Mouse (Mus musculus) spleen, embryonic (tissue): ENCODE measurements at regions not wholly inside any gene's neighbourhood (a gene's known extent, or its start where the extent isn't known, plus 50 kb on each side); places are given as distances from the start of the nearest gene placed in this dataset.

Source experiments
- CTCF ChIA-PET: fragments of 350-600 bp; sonication (Branson Sonifier 250); formaldehyde crosslinking; loops from one replicate; lab custom pipeline; 2022; lab: Charles Lee

DNA sequence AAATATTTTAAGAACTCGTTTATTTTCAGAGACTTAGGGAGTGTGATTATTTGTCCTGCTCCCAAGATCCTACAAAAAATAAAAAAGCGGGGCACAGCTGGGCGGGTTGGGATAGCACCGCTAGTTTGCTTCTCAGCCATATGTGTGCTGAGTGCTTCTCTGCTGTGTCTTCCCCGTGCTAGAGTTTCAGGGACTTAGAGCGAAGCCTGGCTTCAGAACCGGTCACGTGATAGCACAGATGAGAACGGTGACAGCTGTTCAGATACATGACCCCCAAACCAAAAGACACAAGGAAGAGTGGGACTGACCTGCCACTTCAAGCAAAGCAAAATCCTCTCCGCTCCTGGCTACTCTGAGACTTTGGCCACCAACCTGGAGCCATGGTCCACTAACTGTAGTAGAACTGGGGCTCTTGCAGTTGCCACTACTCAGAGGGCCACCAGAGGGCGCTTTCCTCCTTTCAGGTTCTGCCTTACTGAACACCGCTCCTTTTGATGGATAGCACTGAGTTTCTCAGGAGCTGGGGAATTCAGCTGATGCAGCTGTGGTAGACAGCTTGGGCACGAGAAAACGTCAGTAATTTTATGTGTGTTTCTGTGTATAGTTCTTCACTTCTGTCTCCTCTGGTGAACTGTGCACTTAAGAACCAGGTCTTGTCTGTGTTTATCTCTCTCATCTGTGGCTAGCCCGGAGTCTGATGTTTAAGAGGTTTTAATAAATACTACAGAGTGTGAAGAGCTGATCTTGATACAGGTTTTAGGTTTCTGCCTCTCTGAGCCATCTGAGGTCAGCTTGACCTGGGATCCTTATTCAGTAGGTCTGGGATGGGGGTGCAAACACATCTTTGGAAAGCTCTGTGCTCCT, 99.4 kb upstream of the Pgrmc2 start:
- CTCF ChIA-PET = no interaction called here

DNA sequence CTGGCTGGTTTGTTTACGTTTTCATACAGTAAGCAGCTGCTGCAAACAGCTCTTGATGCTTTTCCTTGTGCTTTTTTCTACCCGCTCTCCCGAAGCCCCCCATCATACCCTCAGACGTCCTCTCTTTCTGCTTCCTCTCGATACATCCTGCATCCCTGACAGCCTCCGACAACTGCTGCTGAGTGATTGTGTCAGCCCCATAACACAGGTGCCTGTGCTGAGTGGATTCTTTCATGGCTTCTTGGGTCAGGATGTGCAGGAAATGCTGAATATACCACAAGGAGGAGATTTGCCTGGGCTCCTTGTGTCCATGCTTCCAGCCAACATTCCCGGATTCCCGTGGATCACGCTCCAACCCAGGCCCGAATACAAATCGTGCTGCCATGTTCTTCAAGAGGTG, 98.6 kb upstream of the Pgrmc2 start:
- CTCF ChIA-PET = no interaction called here

DNA sequence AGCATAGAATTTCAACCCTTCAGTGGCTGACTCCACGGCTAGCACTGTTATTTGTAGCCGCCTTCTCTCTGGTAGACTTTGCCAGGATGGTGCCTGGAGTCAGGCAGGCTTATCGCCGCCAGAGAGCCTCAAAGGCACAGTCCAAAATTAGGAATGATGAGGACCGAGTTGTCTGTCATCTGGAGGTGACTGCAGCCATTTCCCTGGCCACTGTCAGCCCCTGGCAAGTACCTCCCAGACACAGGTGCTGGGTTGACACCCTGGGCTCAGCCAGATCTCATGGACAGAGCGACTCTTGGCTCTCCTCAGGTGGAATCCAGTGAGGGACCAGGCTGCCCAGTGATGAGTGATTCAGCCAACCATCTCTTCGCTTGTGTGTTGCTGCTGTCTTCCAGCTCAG, 98.1 kb upstream of the Pgrmc2 start:
- CTCF ChIA-PET = no interaction called here

DNA sequence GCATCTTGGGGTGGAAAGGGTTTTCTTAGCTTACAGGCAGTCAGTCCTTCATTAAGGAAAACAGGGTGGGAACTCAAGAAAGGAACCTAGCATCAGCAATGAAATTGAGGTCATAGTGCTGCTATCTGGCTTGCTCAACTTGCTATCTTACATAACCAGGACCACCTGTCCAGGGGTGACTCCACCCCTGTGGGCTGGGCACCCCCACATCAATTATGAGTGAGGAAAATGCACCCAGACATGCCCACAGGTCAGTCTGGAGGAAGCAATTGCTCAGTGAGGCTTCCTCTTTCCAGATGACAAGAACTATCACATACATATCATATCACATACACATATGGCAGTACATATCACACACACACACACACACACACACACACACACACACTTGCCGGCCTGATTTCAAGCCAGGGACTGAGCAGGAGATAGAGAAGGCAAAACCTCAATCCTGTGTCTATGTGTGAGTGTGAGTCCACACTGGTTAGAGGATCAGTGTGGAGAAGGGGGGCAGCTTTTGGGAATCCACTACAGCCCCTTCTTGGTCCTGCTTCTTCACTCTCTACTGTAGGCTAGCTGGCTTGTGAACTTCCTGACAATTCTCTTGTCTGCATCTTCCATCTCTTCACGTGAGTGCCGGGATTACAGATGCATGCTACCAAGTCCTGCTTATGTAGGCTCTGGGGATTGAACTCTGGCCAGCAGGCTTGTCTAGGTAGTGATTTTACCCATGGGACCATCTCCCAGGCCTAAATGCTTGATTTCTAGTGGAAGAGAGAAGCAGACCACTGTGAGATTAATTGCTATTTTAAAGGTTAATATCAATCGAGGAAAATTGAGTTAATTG, 96.4 kb upstream of the Pgrmc2 start:
- CTCF ChIA-PET = no interaction called here

DNA sequence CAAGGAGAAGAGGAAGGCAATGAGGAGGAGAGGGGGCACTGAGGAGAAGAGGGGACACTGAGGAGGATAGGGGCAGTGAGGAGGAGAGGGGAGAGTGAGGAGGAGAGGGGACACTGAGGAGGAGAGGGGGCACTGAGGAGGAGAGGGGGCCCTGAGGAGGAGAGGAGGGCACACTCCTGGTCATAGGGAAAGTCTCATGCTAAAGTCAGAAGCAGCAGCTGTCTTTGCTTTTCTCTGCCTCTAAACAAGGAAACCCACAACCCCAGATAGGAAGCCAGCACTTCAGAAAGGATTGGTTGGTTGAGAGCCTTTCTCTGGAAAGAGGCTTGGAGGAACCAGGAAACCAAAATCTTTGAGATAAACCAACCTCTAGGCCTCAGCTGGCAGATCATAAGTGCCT, 94.3 kb upstream of the Pgrmc2 start:
- CTCF ChIA-PET = no interaction called here

- CTCF ChIA-PET = no interaction called here
These were observed 92.5 kb upstream of the Pgrmc2 start for GRCm38 (mm10) chr3:41175356-41175755.

GRCm38 (mm10) chr3:41173561-41173960, 90.7 kb upstream of the Pgrmc2 start:
- CTCF ChIA-PET = no interaction called here

DNA sequence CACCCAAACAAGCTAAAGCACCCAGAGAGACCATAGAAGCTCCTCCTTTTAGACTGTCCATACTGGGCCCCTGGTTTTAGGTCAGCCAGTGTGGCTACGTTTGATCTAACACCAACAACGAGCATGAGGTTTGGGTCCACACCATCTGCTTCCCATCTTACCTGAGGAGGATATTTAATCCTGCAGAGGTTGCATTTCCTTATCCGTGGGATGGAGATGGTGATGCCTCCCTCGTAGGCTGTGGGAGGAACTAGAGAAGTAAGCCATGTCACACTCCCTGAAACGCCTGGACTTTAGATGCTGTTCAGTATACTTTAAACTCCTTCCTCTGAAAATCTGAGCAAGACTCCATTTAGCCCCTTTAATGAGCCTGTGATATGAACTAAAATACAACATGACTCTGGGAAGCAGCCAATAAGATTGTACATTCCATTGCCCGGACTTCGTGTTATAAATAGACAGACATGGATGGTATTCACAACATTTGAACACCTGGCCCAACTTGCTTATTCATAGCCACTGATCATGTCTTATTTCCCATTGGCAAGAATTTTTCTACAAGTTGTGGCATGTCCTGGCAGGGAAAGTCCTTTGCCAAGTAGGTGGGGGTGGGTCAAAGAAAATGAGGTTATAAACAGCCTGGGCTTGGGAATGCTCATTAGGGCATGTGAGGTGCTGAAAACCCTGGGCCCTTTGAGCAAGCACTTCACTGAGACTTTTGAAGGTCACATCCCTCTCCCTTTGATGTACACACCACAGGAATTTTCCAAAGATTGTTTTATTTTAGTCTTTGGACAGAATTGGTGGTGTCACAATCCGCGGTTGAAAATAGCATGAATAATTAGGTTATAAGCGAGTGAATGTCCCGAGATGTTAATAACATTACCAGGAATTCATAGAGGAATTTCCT, 89.7 kb upstream of the Pgrmc2 start:
- CTCF ChIA-PET = no interaction called here

GRCm38 (mm10) chr3:41171772-41172171, 88.9 kb upstream of the Pgrmc2 start:
- CTCF ChIA-PET = no interaction called here

DNA sequence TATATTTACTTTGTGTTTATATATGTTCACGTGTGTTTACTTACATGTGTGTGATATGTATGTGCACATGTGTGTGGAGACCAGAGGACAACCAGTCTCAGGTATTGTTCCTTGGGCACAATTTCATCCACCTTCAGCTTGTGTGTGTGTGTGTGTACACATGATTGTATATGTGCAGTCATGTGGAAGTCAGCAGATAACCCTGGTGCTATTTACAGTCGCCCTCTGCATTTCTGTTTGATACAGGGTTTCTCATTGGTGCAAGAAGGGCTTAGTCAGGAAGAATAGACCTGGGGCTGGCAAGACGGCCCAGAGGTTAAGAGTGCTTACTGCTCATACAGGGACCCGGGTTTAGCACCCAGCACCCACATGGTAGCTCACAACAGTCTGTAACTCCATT, 88.5 kb upstream of the Pgrmc2 start:
- CTCF ChIA-PET = no interaction called here

DNA sequence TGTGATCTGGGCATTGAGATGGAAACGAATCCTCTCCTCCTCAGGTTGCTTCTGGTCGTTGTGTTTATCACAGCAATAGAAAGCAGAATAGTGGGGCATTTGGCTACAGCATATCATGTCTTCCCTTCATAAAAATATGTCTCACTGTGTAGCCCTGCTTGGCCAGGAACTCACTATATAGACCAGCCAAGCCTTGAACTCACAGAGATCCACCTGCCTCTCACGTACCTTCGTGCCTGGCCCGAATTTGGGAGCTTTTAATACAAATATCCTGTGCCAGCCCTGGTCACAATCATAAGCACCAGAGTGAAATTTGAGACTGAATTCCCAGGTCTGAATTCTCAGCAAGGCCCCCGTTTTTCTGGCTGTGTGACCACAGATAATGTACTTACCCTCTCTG, 87.7 kb upstream of the Pgrmc2 start:
- CTCF ChIA-PET = no interaction called here

- CTCF ChIA-PET = no interaction called here
These were observed 86.6 kb upstream of the Pgrmc2 start for GRCm38 (mm10) chr3:41169430-41169829.

DNA sequence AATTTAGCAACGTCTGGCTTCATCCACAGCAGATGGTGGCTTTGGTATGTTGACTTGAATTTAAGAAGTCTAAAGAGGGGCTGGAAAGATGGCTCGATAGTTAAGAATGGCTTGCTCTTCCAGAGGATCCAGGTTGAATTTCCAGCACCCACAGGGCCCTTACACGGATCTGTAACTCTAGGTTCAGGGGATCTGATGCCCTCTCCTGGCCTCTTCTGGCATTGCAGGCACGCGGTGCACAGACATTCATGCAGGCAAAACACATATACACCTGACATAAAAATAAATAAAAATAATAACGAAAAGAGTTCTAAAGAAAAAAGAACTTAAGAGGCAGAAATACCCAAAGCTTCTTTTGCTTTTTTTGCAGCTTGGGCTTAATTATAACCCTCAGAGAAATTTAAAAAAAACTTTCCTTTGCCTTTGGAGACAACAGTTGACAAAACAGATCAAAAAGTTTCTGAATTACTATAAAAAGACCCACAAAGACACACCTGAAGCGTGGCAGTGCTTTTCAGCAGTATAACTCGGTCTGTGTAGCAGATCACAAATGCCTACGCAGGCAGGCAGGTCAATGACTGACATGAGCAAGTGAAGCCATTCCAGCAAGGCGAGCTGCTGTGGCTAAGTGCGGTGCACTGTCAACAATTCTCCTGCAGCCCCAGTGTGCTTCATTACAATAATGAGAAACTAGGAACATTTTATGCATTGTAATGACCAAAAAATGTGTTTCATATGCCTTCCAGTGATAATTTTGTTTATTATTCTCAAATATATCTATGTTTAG, 85.5 kb upstream of the Pgrmc2 start:
- CTCF ChIA-PET = no interaction called here

DNA sequence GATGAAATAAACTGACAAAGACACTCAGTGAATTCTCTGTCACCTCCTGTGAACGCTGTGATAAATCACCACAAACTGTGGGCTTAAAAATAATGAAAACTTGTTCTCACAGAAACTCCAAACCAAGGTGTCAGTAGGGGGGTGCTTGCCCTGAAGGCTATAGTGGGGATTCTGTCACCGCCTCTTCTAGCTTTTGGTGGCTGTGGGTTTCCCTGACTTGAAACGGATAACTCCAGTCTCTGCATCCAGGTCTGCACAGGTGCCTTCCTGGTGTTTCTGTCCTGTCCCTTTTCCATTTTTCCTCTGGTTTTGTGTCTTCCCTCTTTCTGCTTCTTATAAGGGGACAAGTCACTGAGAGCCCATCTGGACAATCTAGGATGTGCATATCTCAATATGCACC, 84.6 kb upstream of the Pgrmc2 start:
- CTCF ChIA-PET = no interaction called here

DNA sequence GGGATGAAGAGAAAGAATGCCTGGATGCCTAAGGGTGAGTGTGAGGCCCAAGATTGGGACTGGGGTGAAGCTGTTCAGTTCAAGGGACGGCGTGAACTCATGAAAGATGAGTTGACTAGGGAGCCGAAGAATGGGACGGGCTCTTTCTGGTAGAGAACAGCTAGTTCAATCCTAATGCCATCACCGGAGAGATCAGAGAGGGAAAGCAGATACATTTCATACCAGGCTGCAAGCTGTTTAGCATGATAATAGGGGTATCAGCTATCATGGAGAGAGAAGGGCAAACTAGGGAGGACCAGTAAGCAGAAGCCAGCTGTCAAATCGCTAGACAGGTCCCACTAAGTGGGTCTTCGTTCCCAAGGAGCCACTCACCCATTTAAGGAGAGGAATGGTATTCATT, 81.9 kb upstream of the Pgrmc2 start:
- CTCF ChIA-PET = no interaction called here

GRCm38 (mm10) chr3:41163767-41164166, 80.9 kb upstream of the Pgrmc2 start:
- CTCF ChIA-PET = no interaction called here

- CTCF ChIA-PET = no interaction called here
These were observed 79.7 kb upstream of the Pgrmc2 start for GRCm38 (mm10) chr3:41162514-41162913.

DNA sequence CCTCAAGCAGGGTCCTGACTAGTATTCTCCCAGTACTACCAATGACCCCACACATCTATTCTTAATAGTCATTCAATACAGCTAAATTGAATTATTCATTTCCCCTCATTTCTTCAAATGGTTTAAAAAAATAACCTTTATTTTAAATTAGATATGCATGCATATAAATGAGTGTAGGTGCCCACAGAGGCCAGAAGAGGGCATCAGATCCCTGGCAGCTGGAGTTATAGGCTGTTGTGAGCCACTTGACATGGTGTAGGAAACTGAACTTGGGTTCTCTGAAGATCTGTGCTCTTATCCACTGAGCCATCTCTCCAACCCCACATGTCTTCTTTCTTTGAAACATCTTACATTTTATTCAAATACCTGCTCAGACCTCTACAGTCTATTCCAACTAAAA, 77.8 kb upstream of the Pgrmc2 start:
- CTCF ChIA-PET = interaction anchor here (0.5 to 0.6 kb wide), 3 partner anchors 118 to 513 kb away, joined by 3 to 14 read pairs (median 3); no protein-coding TSS in a partner anchor

- CTCF ChIA-PET = interaction anchor here (0.7 kb wide), 1 partner anchor 102 kb away, joined by 7 read pairs; no protein-coding TSS in a partner anchor
These were observed 75.6 kb upstream of the Pgrmc2 start for GRCm38 (mm10) chr3:41158314-41158973.

DNA sequence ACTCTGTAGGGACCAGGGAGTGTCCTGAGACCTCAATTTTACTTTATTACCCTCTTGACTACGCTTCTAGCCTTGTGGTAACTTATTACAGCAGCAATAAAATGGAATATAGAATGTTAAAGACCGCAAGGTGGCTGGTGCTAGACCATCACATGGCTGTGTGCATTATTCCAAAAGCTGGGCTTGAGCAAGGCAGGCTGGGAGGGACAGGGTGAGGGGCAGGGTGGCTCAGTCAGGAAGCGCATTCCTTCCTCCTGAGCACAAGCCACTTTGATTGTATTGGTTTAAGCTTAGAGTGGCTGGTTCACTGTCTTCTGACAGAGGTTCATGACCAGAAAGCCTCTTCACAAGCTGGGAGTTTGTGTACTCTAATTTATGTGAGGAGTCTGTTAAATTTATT, 74.6 kb upstream of the Pgrmc2 start:
- CTCF ChIA-PET = no interaction called here
